Comparison of ENCODE assay signal across 9 mouse cellular contexts in the genomic region with DNA sequence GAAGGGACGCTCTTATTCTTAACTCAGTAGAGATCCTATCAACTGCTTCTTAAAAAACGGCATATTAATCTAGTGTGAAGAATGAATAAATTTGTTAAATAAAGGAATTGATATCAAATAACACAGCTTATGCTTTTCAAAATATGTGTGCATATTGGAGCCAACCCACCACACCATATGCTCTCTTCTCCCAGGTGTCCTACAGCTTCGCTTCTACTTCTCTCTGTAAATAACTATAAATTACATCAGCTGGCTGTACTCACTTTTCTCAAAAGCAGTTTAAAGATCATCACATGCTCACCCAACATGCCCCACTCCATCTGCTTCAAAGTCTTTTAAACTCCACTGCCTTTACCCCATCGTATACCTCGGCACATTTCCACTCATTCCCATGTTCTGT.
"Had no signal": no experiment of that assay in that cellular context is flagged by ENCODE, and none has a peak within 500 bp of the region (broad histone marks: within the 10 kb centered on the region; RNA-seq: fewer than 3 reads in every experiment).

No protein-coding gene starts in this region.

- DNase-seq: kidney, adult 11 months; kidney, adult 9 months; kidney, postnatal 36 days; left cerebral cortex, postnatal 4 days; lung, adult 18-20 months; lung, postnatal 36 days; thymus, postnatal 36 days had no signal

- ATAC-seq: hindbrain, postnatal 0 days; midbrain, embryonic 13.5 days had no signal
